Mouse (Mus musculus) adrenal gland, postnatal 36 days (tissue): Measurements from ENCODE around the gene C87499. TPM values are rescaled to one million over a fixed set of nuclear protein-coding genes. Genes with fewer than 3 reads are reported as not detected.
A peak's percentile ranks its signal among the peaks of the same experiment; 100 is the strongest.

ENCODE experiments used
- DNase-seq, 2 experiments: peaks; one replicate each; pipeline ENCODE4 v3.0.0; 2021; ENCODE audit warnings: mixed read lengths in 1 of 2
- long read RNA-seq, 2 experiments: library from polyadenylated mRNA; stranded (forward); transcript quantifications; one replicate each; pipeline ENCODE4 v2.0.0; 2021; ENCODE audit warnings: borderline sequencing depth in 2 of 2
- total RNA-seq, 2 experiments: library from RNA; stranded (reverse); gene quantifications; 2 replicates each; pipeline ENCODE4 v1.2.3; 2021

C87499 gene
- total RNA-seq = not detected
- long read RNA-seq, experiment 1 = 0 reads
- long read RNA-seq, experiment 2 = 0 reads

- no peak for DNase-seq
Measured at GRCm38 (mm10) chr4:88634311-88634710, at the start of gene C87499. Gene C87499, minus strand, starts transcription at chr4:88634411.

- no peak for DNase-seq
Measured at GRCm38 (mm10) chr4:88683812-88684211, 49.6 kb upstream of the C87499 start, which contains the start of gene Ifna2. Gene Ifna2, minus strand, starts transcription at chr4:88683912.

- no peak for DNase-seq
Measured at GRCm38 (mm10) chr4:88681353-88681752, 47.1 kb upstream of the C87499 start.

GRCm38 (mm10) chr4:88680362-88680761, 46.2 kb upstream of the C87499 start:
- peak in 1 of 2 experiments; percentile 23 for DNase-seq

GRCm38 (mm10) chr4:88676824-88677223, 42.6 kb upstream of the C87499 start, which contains the start of gene Ifna16:
Gene Ifna16, minus strand, starts transcription at chr4:88676924.
- no peak for DNase-seq

- no peak for DNase-seq
Measured at GRCm38 (mm10) chr4:88655461-88655860, 21.2 kb upstream of the C87499 start.

- DNase-seq = no peak
Measured at GRCm38 (mm10) chr4:88653644-88654043, 19.4 kb upstream of the C87499 start.

GRCm38 (mm10) chr4:88644359-88644758, 10.1 kb upstream of the C87499 start, which contains the start of gene Ifna13:
Gene Ifna13, minus strand, starts transcription at chr4:88644459.
- DNase-seq = no peak

- no peak for DNase-seq
Measured at GRCm38 (mm10) chr4:88642526-88642925, 8.3 kb upstream of the C87499 start.

GRCm38 (mm10) chr4:88641077-88641831, 7.0 kb upstream of the C87499 start:
- DNase-seq = peak; percentile 90 to 94

GRCm38 (mm10) chr4:88640704-88641076, 6.5 kb upstream of the C87499 start:
- DNase-seq = no peak

GRCm38 (mm10) chr4:88603276-88603675, 30.9 kb downstream of the C87499 start, which contains the start of gene Ifna12:
Gene Ifna12, minus strand, starts transcription at chr4:88603376.
- DNase-seq = no peak

- no peak for DNase-seq
Measured at GRCm38 (mm10) chr4:88592285-88592684, 41.9 kb downstream of the C87499 start, which contains the start of gene Ifna9. Gene Ifna9, minus strand, starts transcription at chr4:88592385.

Other genes with a start within 250 kb of the C87499 start
- gene Hacd4, start 195.5 kb downstream of the C87499 start, total RNA-seq = 1 to 10 TPM; 4.5 to 4.6 TPM
- gene Ifnb1, start 111.6 kb downstream of the C87499 start, total RNA-seq = not detected
- gene Ifna15, start 76.2 kb downstream of the C87499 start, total RNA-seq = not detected
- gene Ifna14, start 62.6 kb downstream of the C87499 start, total RNA-seq = not detected
- gene Ifna9, start 42.0 kb downstream of the C87499 start, total RNA-seq = not detected
- not detected for gene Ifna12, start 31.0 kb downstream of the C87499 start, total RNA-seq
- gene Ifna13, start 10.0 kb upstream of the C87499 start, total RNA-seq = not detected
- not detected for gene Ifna16, start 42.5 kb upstream of the C87499 start, total RNA-seq
- not detected for gene Ifna2, start 49.5 kb upstream of the C87499 start, total RNA-seq
- gene Ifnab, start 56.9 kb upstream of the C87499 start, total RNA-seq = not detected
- gene Gm26566, start 87.4 kb upstream of the C87499 start, total RNA-seq = under 1 TPM; 0.36 to 0.60 TPM
- gene Klhl9, start 88.1 kb upstream of the C87499 start, total RNA-seq = 10 to 100 TPM; 82.5 to 89.7 TPM
- not detected for gene Gm13271, start 120.5 kb upstream of the C87499 start, total RNA-seq
- under 1 TPM in 1 of 2 experiments, not detected in 1; 0.20 TPM for gene Gm13283, start 125.7 kb upstream of the C87499 start, total RNA-seq
- gene Gm13290, start 139.4 kb upstream of the C87499 start, total RNA-seq = not detected
- not detected for gene Gm13289, start 142.5 kb upstream of the C87499 start, total RNA-seq
- not detected for gene Gm13272, start 145.4 kb upstream of the C87499 start, total RNA-seq
- under 1 TPM in 1 of 2 experiments, not detected in 1; 0.20 TPM for gene Ifnz, start 147.7 kb upstream of the C87499 start, total RNA-seq
- not detected for gene Gm13276, start 151.3 kb upstream of the C87499 start, total RNA-seq
- not detected for gene Gm13277, start 154.2 kb upstream of the C87499 start, total RNA-seq
- not detected for gene Gm13278, start 157.1 kb upstream of the C87499 start, total RNA-seq
- gene Gm13275, start 160.1 kb upstream of the C87499 start, total RNA-seq = not detected
- gene Gm13279, start 163.0 kb upstream of the C87499 start, total RNA-seq = not detected
- gene Gm13285, start 165.3 kb upstream of the C87499 start, total RNA-seq = not detected
- gene Gm13287, start 168.8 kb upstream of the C87499 start, total RNA-seq = not detected
- gene Gm13288, start 171.1 kb upstream of the C87499 start, total RNA-seq = under 1 TPM in 1 of 2 experiments, not detected in 1; 0.10 TPM
- not detected for gene Ifna7, start 181.8 kb upstream of the C87499 start, total RNA-seq
- gene Ifna11, start 185.5 kb upstream of the C87499 start, total RNA-seq = not detected
- not detected for gene Ifna6, start 193.0 kb upstream of the C87499 start, total RNA-seq
- not detected for gene Ifna5, start 201.1 kb upstream of the C87499 start, total RNA-seq
- gene Ifna4, start 207.4 kb upstream of the C87499 start, total RNA-seq = not detected
- not detected for gene Ifna1, start 215.7 kb upstream of the C87499 start, total RNA-seq
- gene Ifne, start 245.8 kb upstream of the C87499 start, total RNA-seq = not detected